Mouse (Mus musculus): ENCODE measurements around the gene Gm7029. TPM values are rescaled to one million over a fixed set of nuclear protein-coding genes. Genes with fewer than 3 reads are reported as not detected.

The Gm7029 gene
- polyA plus RNA-seq, 2 experiments: not detected

GRCm38 (mm10) chr17:33915671-33916250 lies 42.1 kb downstream of the Gm7029 start, which contains the start of the genes Tapbp and Zbtb22:
Gene Tapbp (plus strand): TSS chr17:33915899.
Gene Zbtb22 (plus strand): TSS chr17:33915904.
- H3K9ac ChIP-seq (replicated peaks): peak within 1 kb of the TSS; percentile 68
- peak; percentile 97 for DNase-seq (ENCODE audit: low read depth in 3 of 3, low spot score in 3 of 3)
- no peak for TF ChIP-seq CTCF (IDR thresholded peaks at IDR 0.05; ENCODE audit: low read depth)
- no peak for TF ChIP-seq EP300 (IDR thresholded peaks at IDR 0.05; ENCODE audit: low read depth)
- H3K27ac ChIP-seq: peak within 1 kb of the TSS; percentile 71
- under 1% methylated on average over 34 of the region's 34 CpGs for WGBS (ENCODE audit: insufficient replicate concordance)
- peak within 1 kb of the TSS; percentile 75 for H3K4me2 ChIP-seq (ENCODE audit: low read depth)
- H3K4me1 ChIP-seq (replicated peaks; ENCODE audit: control insufficient read depth in 2 of 2, insufficient read depth in 2 of 2, low read length in 1 of 2): peaks cover 10 to 16% of the 10 kb centered on the region in 2 experiments
- peaks cover 5% of the 10 kb centered on the region for H3K9me3 ChIP-seq (ENCODE audit: control insufficient read depth, low read length)
- no peaks in the 10 kb centered on the region for H3K27me3 ChIP-seq (ENCODE audit: control insufficient read depth, insufficient read depth, low read length)
- peaks cover 34% of the 10 kb centered on the region for H3K36me3 ChIP-seq (replicated peaks; ENCODE audit: control insufficient read depth, insufficient read depth, low read depth)
- peak within 1 kb of the TSS; percentile 71 to 86 for H3K4me3 ChIP-seq (ENCODE audit: insufficient read depth in 1 of 2, low read depth in 2 of 2, low read length in 2 of 2)
- ATAC-seq (ENCODE audit: insufficient read depth): peak; percentile 84

GRCm38 (mm10) chr17:33916294-33916693 lies 42.7 kb downstream of the Gm7029 start:
- ATAC-seq (ENCODE audit: insufficient read depth): no peak; the same call in 1 of the 2 replicates
- DNase-seq (ENCODE audit: low read depth in 3 of 3, low spot score in 3 of 3): no peak
- Histone ChIP-seq H3K4me1 (replicated peaks; ENCODE audit: control insufficient read depth in 2 of 2, insufficient read depth in 2 of 2, low read length in 1 of 2) (peaks cover 10 to 18% of the 10 kb centered on the region in 2 experiments), H3K9ac (replicated peaks) (peak overlapping the region; percentile 68), H3K27ac (peak overlapping the region; percentile 71), H3K4me3 (ENCODE audit: insufficient read depth in 1 of 2, low read depth in 2 of 2, low read length in 2 of 2) (peak overlapping the region; percentile 71 to 86), H3K36me3 (replicated peaks; ENCODE audit: control insufficient read depth, insufficient read depth, low read depth) (peaks cover 32% of the 10 kb centered on the region), H3K9me3 (ENCODE audit: control insufficient read depth, low read length) (peaks cover 5% of the 10 kb centered on the region), H3K27me3 (ENCODE audit: control insufficient read depth, insufficient read depth, low read length) (no peaks in the 10 kb centered on the region), H3K4me2 (ENCODE audit: low read depth) (peak overlapping the region; percentile 75)
- TF ChIP-seq EP300 (IDR thresholded peaks at IDR 0.05; ENCODE audit: low read depth) (no peak), CTCF (IDR thresholded peaks at IDR 0.05; ENCODE audit: low read depth) (no peak)
- 6% methylated on average over 15 of the region's 20 CpGs for WGBS (ENCODE audit: insufficient replicate concordance)

GRCm38 (mm10) chr17:33916847-33917655 lies 43.4 kb downstream of the Gm7029 start:
- Histone ChIP-seq H3K27me3 (ENCODE audit: control insufficient read depth, insufficient read depth, low read length) (no peaks in the 10 kb centered on the region), H3K36me3 (replicated peaks; ENCODE audit: control insufficient read depth, insufficient read depth, low read depth) (peaks cover 26% of the 10 kb centered on the region), H3K27ac (no peak overlapping the region), H3K4me2 (ENCODE audit: low read depth) (peak overlapping the region; percentile 75), H3K9ac (replicated peaks) (no peak overlapping the region), H3K4me1 (replicated peaks; ENCODE audit: control insufficient read depth in 2 of 2, insufficient read depth in 2 of 2, low read length in 1 of 2) (peaks cover 10 to 18% of the 10 kb centered on the region in 2 experiments), H3K9me3 (ENCODE audit: control insufficient read depth, low read length) (peaks cover 5% of the 10 kb centered on the region), H3K4me3 (ENCODE audit: insufficient read depth in 1 of 2, low read depth in 2 of 2, low read length in 2 of 2) (peak overlapping the region; percentile 21 to 71; a peak in 3 of 4 replicates)
- no peak for DNase-seq (ENCODE audit: low read depth in 3 of 3, low spot score in 3 of 3)
- TF ChIP-seq CTCF (IDR thresholded peaks at IDR 0.05; ENCODE audit: low read depth) (no peak), EP300 (IDR thresholded peaks at IDR 0.05; ENCODE audit: low read depth) (no peak)
- ATAC-seq (ENCODE audit: insufficient read depth): no peak
- WGBS (ENCODE audit: insufficient replicate concordance): 86% methylated on average over 31 of the region's 31 CpGs

- no peak overlapping the region for H3K27ac ChIP-seq
- no peak for DNase-seq (ENCODE audit: low read depth in 3 of 3, low spot score in 3 of 3)
- no peak overlapping the region for H3K9ac ChIP-seq (replicated peaks)
- peaks cover 5% of the 10 kb centered on the region for H3K9me3 ChIP-seq (ENCODE audit: control insufficient read depth, low read length)
- H3K4me2 ChIP-seq (ENCODE audit: low read depth): no peak overlapping the region
- no peak for ATAC-seq (ENCODE audit: insufficient read depth)
- peaks cover 20% of the 10 kb centered on the region for H3K36me3 ChIP-seq (replicated peaks; ENCODE audit: control insufficient read depth, insufficient read depth, low read depth)
- 84% methylated on average over 18 of the region's 18 CpGs for WGBS (ENCODE audit: insufficient replicate concordance)
- H3K4me1 ChIP-seq (replicated peaks; ENCODE audit: control insufficient read depth in 2 of 2, insufficient read depth in 2 of 2, low read length in 1 of 2): peaks cover 10 to 18% of the 10 kb centered on the region in 2 experiments
- H3K4me3 ChIP-seq (ENCODE audit: insufficient read depth in 1 of 2, low read depth in 2 of 2, low read length in 2 of 2): peak overlapping the region in 1 of 2 experiments; percentile 0; a peak in 1 of 4 replicates
- no peaks in the 10 kb centered on the region for H3K27me3 ChIP-seq (ENCODE audit: control insufficient read depth, insufficient read depth, low read length)
- no peak for TF ChIP-seq CTCF (IDR thresholded peaks at IDR 0.05; ENCODE audit: low read depth)
- no peak for TF ChIP-seq EP300 (IDR thresholded peaks at IDR 0.05; ENCODE audit: low read depth)
Measured at GRCm38 (mm10) chr17:33917656-33918292, 44.1 kb downstream of the Gm7029 start.

Measured in liver, embryonic 14.5 days (tissue).